Mouse (Mus musculus): ENCODE data around the gene Rps15a. TPM values are rescaled to one million over a fixed set of nuclear protein-coding genes. Genes with fewer than 3 reads are reported as not detected.

The Rps15a gene
- polyA plus RNA-seq, 1 experiment from 2014 or later = 415 TPM

GRCm38 (mm10) chr7:118113541-118114297, 2.3 kb downstream of the Rps15a start:
- peak overlapping the region; percentile 99 for H3K9ac ChIP-seq

GRCm38 (mm10) chr7:118111128-118111527, 4.9 kb downstream of the Rps15a start:
- peaks cover 65% of the 10 kb centered on the region for H3K4me1 ChIP-seq (replicated peaks)
- no peak overlapping the region for H3K4me3 ChIP-seq
- 79% methylated on average over 3 of the region's 3 CpGs for WGBS
- no peaks in the 10 kb centered on the region for H3K9me3 ChIP-seq (replicated peaks)
- H3K36me3 ChIP-seq = peaks cover 87% of the 10 kb centered on the region
- H3K4me2 ChIP-seq = peak overlapping the region; percentile 97
- no peak for ATAC-seq (ENCODE audit: insufficient number of reproducible peaks, low FRiP score)
- no peak overlapping the region for H3K27ac ChIP-seq (ENCODE audit: poor library complexity, severe bottlenecking)
- no peaks in the 10 kb centered on the region for H3K27me3 ChIP-seq (replicated peaks)
- H3K9ac ChIP-seq = no peak overlapping the region

More at GRCm38 (mm10) chr7:118113541-118114297, 2.3 kb downstream of the Rps15a start:
- H3K4me1 ChIP-seq (replicated peaks) = peaks cover 50% of the 10 kb centered on the region
- H3K36me3 ChIP-seq = peaks cover 71% of the 10 kb centered on the region
- no peak for ATAC-seq (ENCODE audit: insufficient number of reproducible peaks, low FRiP score)
- peak overlapping the region; percentile 93 for H3K4me3 ChIP-seq
- WGBS = 60% methylated on average over 5 of the region's 5 CpGs
- H3K4me2 ChIP-seq = peak overlapping the region; percentile 97
- no peaks in the 10 kb centered on the region for H3K9me3 ChIP-seq (replicated peaks)
- H3K27me3 ChIP-seq (replicated peaks) = no peaks in the 10 kb centered on the region
- H3K27ac ChIP-seq (ENCODE audit: poor library complexity, severe bottlenecking) = no peak overlapping the region

- H3K9ac ChIP-seq = no peak overlapping the region
Observed at GRCm38 (mm10) chr7:118107671-118108070, 8.3 kb downstream of the Rps15a start.

DNA sequence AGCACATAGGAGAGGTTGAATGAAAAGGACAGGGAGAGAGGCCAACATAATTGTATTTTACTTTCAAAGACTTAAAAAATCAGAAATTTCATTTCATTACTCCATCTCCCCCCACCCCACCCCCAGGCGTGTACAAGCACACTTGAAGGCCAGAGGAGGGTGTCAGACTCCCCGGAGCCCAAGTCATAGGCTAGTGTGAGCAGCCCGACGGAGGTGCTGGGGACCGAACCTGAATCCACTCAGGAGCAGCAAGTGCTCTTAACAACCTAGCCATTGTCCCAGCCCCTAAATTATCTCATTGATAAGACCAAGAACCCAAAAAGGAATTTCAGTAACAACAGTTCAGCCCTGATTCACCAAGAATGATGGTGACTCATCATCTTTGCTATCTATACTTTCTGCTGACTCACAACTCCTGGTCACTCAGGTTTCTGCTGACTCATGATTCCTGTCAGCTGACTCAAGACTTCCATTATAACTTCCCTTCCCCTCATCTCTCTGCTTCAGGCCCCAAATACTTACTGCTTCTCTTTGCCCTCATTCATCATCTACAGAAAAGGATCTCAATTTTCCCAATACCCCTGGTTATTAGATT, 11.4 kb downstream of the Rps15a start:
- H3K9me3 ChIP-seq (replicated peaks) = no peaks in the 10 kb centered on the region
- H3K4me3 ChIP-seq = no peak overlapping the region
- no peak overlapping the region for H3K4me2 ChIP-seq
- 0 out of 2 replicates have a peak overlapping the region, but pooled peaks have one; percentile 8 for H3K27ac ChIP-seq (ENCODE audit: poor library complexity, severe bottlenecking)
- H3K9ac ChIP-seq = no peak overlapping the region
- H3K4me1 ChIP-seq (replicated peaks) = peaks cover 17% of the 10 kb centered on the region
- H3K27me3 ChIP-seq (replicated peaks) = no peaks in the 10 kb centered on the region
- peaks cover 54% of the 10 kb centered on the region for H3K36me3 ChIP-seq
- 70% methylated on average over 5 of the region's 5 CpGs for WGBS
- peak; percentile 77 for ATAC-seq (ENCODE audit: insufficient number of reproducible peaks, low FRiP score)

More at GRCm38 (mm10) chr7:118107671-118108070, 8.3 kb downstream of the Rps15a start:
- no peak for ATAC-seq (ENCODE audit: insufficient number of reproducible peaks, low FRiP score)
- Histone ChIP-seq H3K27ac (ENCODE audit: poor library complexity, severe bottlenecking) (no peak overlapping the region), H3K4me2 (no peak overlapping the region), H3K4me3 (no peak overlapping the region), H3K4me1 (replicated peaks) (peaks cover 39% of the 10 kb centered on the region), H3K36me3 (peaks cover 84% of the 10 kb centered on the region), H3K9me3 (replicated peaks) (no peaks in the 10 kb centered on the region), H3K27me3 (replicated peaks) (no peaks in the 10 kb centered on the region)
- WGBS = 77% methylated on average over 1 of the region's 1 CpGs

- no peak for ATAC-seq (ENCODE audit: insufficient number of reproducible peaks, low FRiP score)
- H3K27ac ChIP-seq (ENCODE audit: poor library complexity, severe bottlenecking) = no peak overlapping the region
- WGBS = 43% methylated on average over 5 of the region's 5 CpGs
Observed at GRCm38 (mm10) chr7:118103462-118104379, 12.3 kb downstream of the Rps15a start.

GRCm38 (mm10) chr7:118102678-118103461, 13.1 kb downstream of the Rps15a start:
- no peaks in the 10 kb centered on the region for H3K9me3 ChIP-seq (replicated peaks)
- ATAC-seq (ENCODE audit: insufficient number of reproducible peaks, low FRiP score) = 0 out of 2 replicates have a peak, but pooled peaks have one; percentile 7
- no peak overlapping the region for H3K9ac ChIP-seq
- H3K4me1 ChIP-seq (replicated peaks) = peaks cover 18% of the 10 kb centered on the region
- H3K27me3 ChIP-seq (replicated peaks) = no peaks in the 10 kb centered on the region
- H3K27ac ChIP-seq (ENCODE audit: poor library complexity, severe bottlenecking) = no peak overlapping the region
- WGBS = 35% methylated on average over 4 of the region's 4 CpGs
- no peak overlapping the region for H3K4me3 ChIP-seq
- peaks cover 37% of the 10 kb centered on the region for H3K36me3 ChIP-seq
- no peak overlapping the region for H3K4me2 ChIP-seq

More at GRCm38 (mm10) chr7:118103462-118104379, 12.3 kb downstream of the Rps15a start:
- no peak overlapping the region for H3K4me3 ChIP-seq
- peaks cover 45% of the 10 kb centered on the region for H3K36me3 ChIP-seq
- no peak overlapping the region for H3K4me2 ChIP-seq
- no peaks in the 10 kb centered on the region for H3K9me3 ChIP-seq (replicated peaks)
- H3K27me3 ChIP-seq (replicated peaks) = no peaks in the 10 kb centered on the region
- no peak overlapping the region for H3K9ac ChIP-seq
- peaks cover 19% of the 10 kb centered on the region for H3K4me1 ChIP-seq (replicated peaks)

- no peak overlapping the region for H3K4me3 ChIP-seq
- H3K4me2 ChIP-seq = no peak overlapping the region
- ATAC-seq (ENCODE audit: insufficient number of reproducible peaks, low FRiP score) = no peak
- no peak overlapping the region for H3K9ac ChIP-seq
- H3K36me3 ChIP-seq = peaks cover 31% of the 10 kb centered on the region
- no peaks in the 10 kb centered on the region for H3K27me3 ChIP-seq (replicated peaks)
- WGBS = 43% methylated on average over 4 of the region's 4 CpGs
- no peak overlapping the region for H3K27ac ChIP-seq (ENCODE audit: poor library complexity, severe bottlenecking)
- H3K4me1 ChIP-seq (replicated peaks) = peaks cover 18% of the 10 kb centered on the region
- H3K9me3 ChIP-seq (replicated peaks) = no peaks in the 10 kb centered on the region
Observed at GRCm38 (mm10) chr7:118102231-118102630, 13.8 kb downstream of the Rps15a start.

DNA sequence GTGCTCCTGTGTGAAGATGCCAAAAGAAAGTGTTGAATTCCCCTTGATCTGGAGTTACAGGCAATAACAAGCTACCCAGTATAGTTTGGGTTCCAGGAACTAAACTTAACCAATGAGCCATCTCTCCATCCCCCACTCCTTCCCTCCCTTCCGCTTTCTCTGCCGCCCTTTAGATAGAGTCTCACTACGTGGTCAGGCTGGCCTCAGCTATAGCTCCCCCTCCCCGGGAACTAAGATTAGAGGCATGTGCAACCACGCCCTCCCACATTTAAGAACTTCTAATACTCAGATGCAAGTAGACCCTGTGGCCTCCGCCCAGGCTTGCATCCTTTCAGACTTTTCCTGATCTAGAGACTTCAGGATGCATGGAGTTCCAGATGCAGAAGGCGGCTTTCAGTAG, 18.4 kb downstream of the Rps15a start:
- H3K9me3 ChIP-seq (replicated peaks) = no peaks in the 10 kb centered on the region
- no peak overlapping the region for H3K9ac ChIP-seq
- H3K36me3 ChIP-seq = no peaks in the 10 kb centered on the region
- H3K27me3 ChIP-seq (replicated peaks) = no peaks in the 10 kb centered on the region
- no peak for ATAC-seq (ENCODE audit: insufficient number of reproducible peaks, low FRiP score)
- no peak overlapping the region for H3K4me3 ChIP-seq
- H3K4me2 ChIP-seq = no peak overlapping the region
- peaks cover 10% of the 10 kb centered on the region for H3K4me1 ChIP-seq (replicated peaks)
- no peak overlapping the region for H3K27ac ChIP-seq (ENCODE audit: poor library complexity, severe bottlenecking)
- WGBS = 45% methylated on average over 7 of the region's 7 CpGs

GRCm38 (mm10) chr7:118079987-118080386, 36.0 kb downstream of the Rps15a start:
- H3K4me3 ChIP-seq = no peak overlapping the region
- H3K4me1 ChIP-seq (replicated peaks) = no peaks in the 10 kb centered on the region
- no peaks in the 10 kb centered on the region for H3K36me3 ChIP-seq
- H3K9ac ChIP-seq = no peak overlapping the region
- WGBS = 74% methylated on average over 4 of the region's 4 CpGs
- H3K9me3 ChIP-seq (replicated peaks) = no peaks in the 10 kb centered on the region
- no peak for ATAC-seq (ENCODE audit: insufficient number of reproducible peaks, low FRiP score)
- H3K4me2 ChIP-seq = no peak overlapping the region
- no peak overlapping the region for H3K27ac ChIP-seq (ENCODE audit: poor library complexity, severe bottlenecking)
- H3K27me3 ChIP-seq (replicated peaks) = no peaks in the 10 kb centered on the region

- no peak overlapping the region for H3K4me2 ChIP-seq
- H3K36me3 ChIP-seq = no peaks in the 10 kb centered on the region
- H3K27me3 ChIP-seq (replicated peaks) = no peaks in the 10 kb centered on the region
- H3K4me3 ChIP-seq = no peak overlapping the region
- H3K9ac ChIP-seq = no peak overlapping the region
- no peaks in the 10 kb centered on the region for H3K4me1 ChIP-seq (replicated peaks)
- ATAC-seq (ENCODE audit: insufficient number of reproducible peaks, low FRiP score) = no peak
- WGBS = 83% methylated on average over 5 of the region's 5 CpGs
- H3K27ac ChIP-seq (ENCODE audit: poor library complexity, severe bottlenecking) = no peak overlapping the region
- no peaks in the 10 kb centered on the region for H3K9me3 ChIP-seq (replicated peaks)
Observed at GRCm38 (mm10) chr7:118079097-118079496, 36.9 kb downstream of the Rps15a start.

All from heart, embryonic 12.5 days (tissue).